In genomic region chr9:91904066-91904465, GRCm38 (mm10) we compare ENCODE assay signal across 25 mouse cellular contexts.
DNase-seq lines count a peak whose midpoint lies in the region; ATAC-seq and TF ChIP-seq lines count a peak whose summit lies in the region.
"Had no signal": no experiment of that assay in that cellular context is flagged by ENCODE, and none has a peak within 500 bp of the region (broad histone marks: within the 10 kb centered on the region; RNA-seq: fewer than 3 reads in every experiment).

No protein-coding gene starts in this region.

- TF ChIP-seq CTCF in heart, adult 2 months (IDR thresholded peaks at IDR 0.05): no peak

- no peak overlapping the region for H3K9ac ChIP-seq in embryonic facial prominence, embryonic 14.5 days (ENCODE audit: low read depth, low read length)
- no peak overlapping the region for H3K9ac ChIP-seq in heart, adult 2 months (ENCODE audit: low read depth, low read length)
- H3K9ac ChIP-seq: hindbrain, embryonic 14.5 days; limb, embryonic 12.5 days; liver, embryonic 15.5 days; lung, embryonic 15.5 days; midbrain, embryonic 12.5 days had no signal

- no peak for ATAC-seq in embryonic facial prominence, embryonic 14.5 days (ENCODE audit: low read depth)
- ATAC-seq: forebrain, embryonic 14.5 days; inflammation-experienced regulatory T-cells, adult 6 months; Patski had no signal

- no peaks in the 10 kb centered on the region for H3K36me3 ChIP-seq in embryonic facial prominence, embryonic 14.5 days (ENCODE audit: control insufficient read depth, insufficient read depth, low read length)
- H3K36me3 ChIP-seq in embryonic facial prominence, embryonic 10.5 days (replicated peaks): no peaks in the 10 kb centered on the region
- H3K36me3 ChIP-seq in heart, adult 2 months (ENCODE audit: control insufficient read depth, insufficient read depth, low read length): no peaks in the 10 kb centered on the region
- H3K36me3 ChIP-seq: heart, embryonic 10.5 days; limb, embryonic 12.5 days; liver, embryonic 15.5 days; lung, embryonic 15.5 days; midbrain, embryonic 12.5 days had no signal

- no peaks in the 10 kb centered on the region for H3K9me3 ChIP-seq in embryonic facial prominence, embryonic 14.5 days (ENCODE audit: control insufficient read depth, low read length)
- no peaks in the 10 kb centered on the region for H3K9me3 ChIP-seq in embryonic facial prominence, embryonic 10.5 days
- H3K9me3 ChIP-seq: heart, embryonic 10.5 days; limb, embryonic 12.5 days; liver, embryonic 15.5 days; lung, embryonic 15.5 days; midbrain, embryonic 12.5 days had no signal

- intact Hi-C loops in heart, adult 2 months (cut with DNase I): no loop called here

- H3K27ac ChIP-seq in embryonic facial prominence, embryonic 14.5 days (replicated peaks; ENCODE audit: low read depth, low read length): no peak overlapping the region
- no peak overlapping the region for H3K27ac ChIP-seq in embryonic facial prominence, embryonic 10.5 days (replicated peaks)
- H3K27ac ChIP-seq in heart, adult 2 months: no peak overlapping the region
- H3K27ac ChIP-seq: heart, embryonic 10.5 days; hindbrain, embryonic 14.5 days; limb, embryonic 12.5 days; liver, embryonic 15.5 days; lung, embryonic 15.5 days; midbrain, embryonic 12.5 days had no signal

- no peak overlapping the region for H3K4me2 ChIP-seq in embryonic facial prominence, embryonic 14.5 days (ENCODE audit: low read depth, low read length)
- H3K4me2 ChIP-seq: hindbrain, embryonic 14.5 days; limb, embryonic 12.5 days; liver, embryonic 15.5 days; lung, embryonic 15.5 days; midbrain, embryonic 12.5 days had no signal

- WGBS in embryonic facial prominence, embryonic 14.5 days: 69% methylated on average over 5 of the region's 5 CpGs
- WGBS in embryonic facial prominence, embryonic 10.5 days: 83% methylated on average over 5 of the region's 5 CpGs
- WGBS in heart, adult 2 months: 78% methylated on average over 5 of the region's 5 CpGs

- DNase-seq in embryonic facial prominence, embryonic 14.5 days (ENCODE audit: low spot score): peak; percentile 4
- DNase-seq in embryonic facial prominence, embryonic 10.5 days (ENCODE audit: low spot score): no peak
- DNase-seq in brain, adult 2 months (ENCODE audit: low read depth, low spot score): peak; percentile 5
- peak; percentile 12 for DNase-seq in cerebellum, adult 8-10 months
- DNase-seq in cerebellum, postnatal 25 days: peak; percentile 26 to 54
- no peak for DNase-seq in heart, adult 2 months
- no peak for DNase-seq in lung, adult 18-20 months
- DNase-seq: adrenal gland, postnatal 10 days; gastrocnemius, postnatal 14 days; heart, postnatal 4 days; kidney, adult 11 months; kidney, postnatal 14 days; layer of hippocampus, adult 9-11 months; right cerebral cortex, postnatal 4 days; thymus, adult 2 months; thymus, postnatal 36 days had no signal

- H3K4me1 ChIP-seq in embryonic facial prominence, embryonic 14.5 days (ENCODE audit: control insufficient read depth, insufficient read depth, low read length): no peaks in the 10 kb centered on the region
- H3K4me1 ChIP-seq in embryonic facial prominence, embryonic 10.5 days: no peaks in the 10 kb centered on the region
- H3K4me1 ChIP-seq in heart, adult 2 months (ENCODE audit: control insufficient read depth, insufficient read depth, low read length): no peaks in the 10 kb centered on the region
- H3K4me1 ChIP-seq: heart, embryonic 10.5 days; limb, embryonic 12.5 days; liver, embryonic 15.5 days; lung, embryonic 15.5 days; midbrain, embryonic 12.5 days had no signal

- H3K27me3 ChIP-seq in embryonic facial prominence, embryonic 14.5 days (replicated peaks; ENCODE audit: control insufficient read depth, insufficient read depth, low read length): no peaks in the 10 kb centered on the region
- H3K27me3 ChIP-seq in embryonic facial prominence, embryonic 10.5 days (replicated peaks; ENCODE audit: low read depth, poor library complexity, severe bottlenecking): no peaks in the 10 kb centered on the region
- H3K27me3 ChIP-seq in heart, adult 2 months (ENCODE audit: control insufficient read depth, insufficient read depth, low read length): no peaks in the 10 kb centered on the region
- H3K27me3 ChIP-seq: limb, embryonic 12.5 days; liver, embryonic 15.5 days; lung, embryonic 15.5 days; midbrain, embryonic 12.5 days; Patski had no signal

- H3K79me2 ChIP-seq in heart, adult 2 months (replicated peaks; ENCODE audit: control insufficient read depth, insufficient read depth, low read length): no peaks in the 10 kb centered on the region

- no peak overlapping the region for H3K4me3 ChIP-seq in embryonic facial prominence, embryonic 14.5 days (ENCODE audit: low read depth, low read length)
- H3K4me3 ChIP-seq in embryonic facial prominence, embryonic 10.5 days: no peak overlapping the region
- H3K4me3 ChIP-seq in heart, adult 2 months: no peak overlapping the region
- H3K4me3 ChIP-seq: heart, embryonic 10.5 days; limb, embryonic 12.5 days; liver, embryonic 15.5 days; lung, embryonic 15.5 days; midbrain, embryonic 12.5 days had no signal

- TF ChIP-seq POLR2A in heart, adult 2 months (IDR thresholded peaks at IDR 0.05; ENCODE audit: insufficient read depth, low read depth, low read length): no peak

- TF ChIP-seq EP300 in heart, adult 2 months (IDR thresholded peaks at IDR 0.05; ENCODE audit: insufficient read depth, low read depth, low read length): no peak

Comparison
In these comparisons a context has a peak if more than half of its experiments do, and no peak if none do; other contexts are left out.
1. DNase-seq: peak in embryonic facial prominence, embryonic 14.5 days (single experiment), brain, adult 2 months (single experiment), cerebellum, adult 8-10 months (single experiment) and cerebellum, postnatal 25 days (2 of 2); none in embryonic facial prominence, embryonic 10.5 days (single experiment), heart, adult 2 months (0 of 2) and lung, adult 18-20 months (0 of 2).